Mouse (Mus musculus) right cerebral cortex, postnatal 36 days (tissue): Measurements from ENCODE around the gene Lipe.

Experiments
- DNase-seq, 2 experiments: peaks; one replicate each; pipeline ENCODE4 v3.0.0; 2022; ENCODE audit warnings: low spot score in 2 of 2, mixed read lengths in 1 of 2

The Lipe gene

GRCm38 (mm10) chr7:25385850-25386555, 12.5 kb downstream of the Lipe start:
- DNase-seq, result no peak

DNA sequence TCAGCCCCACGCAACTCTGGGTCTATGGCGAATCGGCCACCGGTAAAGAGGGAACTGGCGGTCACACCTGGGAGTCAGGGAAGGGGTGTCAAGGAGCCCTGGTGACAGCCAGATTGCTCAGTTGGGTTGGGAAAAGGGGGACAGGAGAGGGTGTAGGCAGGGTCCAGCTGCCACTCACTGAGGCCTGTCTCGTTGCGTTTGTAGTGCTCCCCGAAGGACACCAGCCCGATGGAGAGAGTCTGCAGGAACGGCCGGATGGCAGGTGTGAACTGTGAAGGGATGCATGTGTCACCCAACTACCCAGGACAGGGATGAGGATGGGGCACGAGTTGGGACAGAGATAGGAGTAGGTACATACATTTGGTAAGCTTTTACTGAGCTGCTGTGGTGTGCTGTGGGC, 13.3 kb downstream of the Lipe start:
- DNase-seq, result no peak

DNA sequence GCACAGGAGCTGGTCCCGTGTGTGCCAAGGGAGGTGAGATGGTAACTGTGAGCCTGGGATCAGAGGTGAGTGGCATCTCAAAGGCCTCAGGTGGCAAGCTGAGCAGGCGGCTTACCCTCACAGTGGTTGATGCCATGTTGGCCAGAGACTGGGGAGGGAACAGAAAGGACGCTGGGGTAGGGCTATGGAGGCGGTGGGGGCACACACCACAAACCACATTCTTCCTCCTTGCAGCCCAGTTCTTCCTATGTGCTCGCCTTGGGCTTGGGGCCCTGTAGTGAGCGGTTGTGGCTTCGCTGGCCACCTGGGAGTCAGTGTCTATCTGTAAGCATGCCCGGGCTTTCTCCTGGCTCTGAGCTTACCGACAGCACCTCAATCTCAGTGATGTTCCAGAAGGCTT, 13.7 kb downstream of the Lipe start:
- DNase-seq, result no peak

- no peak for DNase-seq
Measured at GRCm38 (mm10) chr7:25384318-25384717, 14.2 kb downstream of the Lipe start.

DNA sequence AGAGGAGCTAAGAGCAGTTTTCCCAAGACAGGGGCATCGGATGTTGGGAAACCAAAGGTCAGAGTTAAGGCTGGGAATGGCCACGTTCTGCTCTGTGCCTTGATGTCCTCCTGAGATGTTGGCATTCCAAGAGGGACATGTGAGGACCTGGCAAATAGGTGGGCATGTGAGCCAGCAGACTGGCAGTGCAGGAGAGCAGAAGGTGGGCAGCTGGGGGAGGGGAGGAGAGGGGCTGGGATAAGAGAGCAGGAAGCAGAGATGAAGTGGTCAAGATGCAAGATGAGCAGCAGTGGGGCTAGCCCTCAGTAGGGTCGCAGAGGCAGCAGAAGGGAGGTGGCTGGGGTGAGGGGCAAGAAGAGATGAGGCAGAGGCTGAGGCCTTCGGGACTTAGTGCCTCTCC, 14.6 kb downstream of the Lipe start:
- DNase-seq, result no peak

DNA sequence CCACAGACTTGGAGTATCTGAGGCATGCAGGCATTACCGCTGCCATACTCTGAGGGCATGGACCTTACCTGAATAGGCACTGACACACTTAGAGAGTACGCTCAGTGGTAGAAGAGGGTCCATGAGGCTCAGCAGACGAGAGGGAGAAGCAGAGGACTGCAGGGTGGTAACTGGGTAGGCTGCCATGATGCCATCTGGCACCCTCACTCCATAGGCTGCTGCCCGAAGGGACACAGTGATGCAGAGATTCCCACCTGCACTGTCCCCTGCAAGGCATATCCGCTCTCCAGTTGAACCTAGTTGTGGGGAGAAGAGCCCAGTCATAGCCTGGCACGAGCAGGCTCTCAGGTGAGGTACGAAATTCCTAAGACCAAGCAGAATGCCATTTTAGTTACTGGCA, 15.1 kb downstream of the Lipe start:
- no peak for DNase-seq

- no peak for DNase-seq
Measured at GRCm38 (mm10) chr7:25382541-25382940, 16.0 kb downstream of the Lipe start.

- no peak for DNase-seq
Measured at GRCm38 (mm10) chr7:25381284-25381680, 17.2 kb downstream of the Lipe start.

GRCm38 (mm10) chr7:25380392-25381283, 17.9 kb downstream of the Lipe start:
- no peak for DNase-seq

- no peak for DNase-seq
Measured at GRCm38 (mm10) chr7:25379551-25380351, 18.8 kb downstream of the Lipe start.

- no peak for DNase-seq
Measured at GRCm38 (mm10) chr7:25378181-25379100, 20.1 kb downstream of the Lipe start.

DNA sequence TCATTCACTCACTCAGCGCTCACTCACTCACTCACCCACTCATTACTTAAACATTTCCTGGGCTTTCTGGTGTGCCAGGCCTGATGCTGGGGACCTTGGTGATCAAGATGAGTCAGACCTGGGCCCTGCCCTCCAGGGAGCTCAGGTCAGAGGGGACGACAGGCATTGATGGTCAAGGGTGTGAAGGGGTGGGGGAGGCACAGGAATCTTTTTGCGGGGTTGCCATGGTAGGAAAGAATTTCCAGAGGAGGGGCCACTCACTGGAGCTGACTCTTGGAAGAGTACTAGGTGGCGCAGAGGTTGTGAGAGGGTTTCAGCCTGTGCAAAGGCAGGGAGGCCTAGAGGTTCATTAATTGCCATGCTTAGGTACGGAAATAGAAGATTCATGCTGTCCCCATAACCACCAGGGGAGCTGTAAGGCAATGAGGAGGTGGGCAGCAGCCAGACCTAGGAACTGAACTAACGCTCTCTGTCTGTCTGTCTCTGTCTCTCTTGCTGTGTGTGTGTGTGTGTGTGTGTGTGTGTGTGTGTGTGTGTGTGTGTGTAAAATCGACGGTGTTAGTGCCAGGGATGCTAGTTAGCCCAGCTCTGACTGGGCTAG, 21.3 kb downstream of the Lipe start:
- DNase-seq, result no peak

DNA sequence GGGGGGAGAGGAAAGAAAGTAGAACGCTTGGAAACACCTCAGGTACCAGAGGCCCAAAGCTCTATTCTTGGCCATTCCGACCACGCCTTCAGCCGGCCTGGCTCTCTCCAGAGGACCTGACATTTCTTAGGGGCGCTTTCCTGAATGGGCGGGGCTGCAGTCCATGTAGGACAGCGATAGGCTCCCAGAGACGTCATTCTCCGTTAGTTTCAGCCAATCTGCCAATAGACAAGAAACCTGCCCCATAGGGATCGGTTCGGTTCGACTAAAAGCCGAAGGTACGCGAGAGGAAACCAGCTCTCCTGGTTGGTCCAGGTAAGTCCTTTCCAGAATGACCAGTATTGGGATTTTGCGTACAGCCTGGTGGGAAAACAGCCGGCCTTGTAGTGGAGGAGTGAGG, 22.0 kb downstream of the Lipe start:
- DNase-seq, result peak; percentile 89 to 92

- no peak for DNase-seq
Measured at GRCm38 (mm10) chr7:25372441-25372840, 26.1 kb downstream of the Lipe start.

GRCm38 (mm10) chr7:25369058-25369749, 29.3 kb downstream of the Lipe start, which contains the start of gene Cnfn:
TSS of gene Cnfn (minus strand) at chr7:25369724.
- DNase-seq, result no peak

DNA sequence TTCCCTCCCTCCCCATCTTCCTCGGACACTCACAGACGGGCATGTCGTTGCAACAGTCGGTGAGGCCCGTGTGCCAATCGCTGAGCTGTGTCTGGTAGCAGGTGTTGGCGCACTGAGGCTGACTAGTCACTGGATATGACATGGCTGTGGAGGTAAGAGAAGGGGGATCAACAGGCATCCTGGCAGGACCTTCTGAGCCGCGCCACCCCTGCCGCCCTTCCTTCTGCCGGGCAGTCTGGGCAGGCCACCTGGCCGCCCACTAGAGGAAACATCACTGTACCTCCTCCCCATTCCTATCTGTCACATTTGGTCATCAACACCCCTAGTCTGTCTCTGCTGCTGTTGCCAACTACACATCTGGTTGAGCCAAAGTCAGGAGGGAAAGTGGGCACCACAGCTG, 30.2 kb downstream of the Lipe start:
- no peak for DNase-seq

DNA sequence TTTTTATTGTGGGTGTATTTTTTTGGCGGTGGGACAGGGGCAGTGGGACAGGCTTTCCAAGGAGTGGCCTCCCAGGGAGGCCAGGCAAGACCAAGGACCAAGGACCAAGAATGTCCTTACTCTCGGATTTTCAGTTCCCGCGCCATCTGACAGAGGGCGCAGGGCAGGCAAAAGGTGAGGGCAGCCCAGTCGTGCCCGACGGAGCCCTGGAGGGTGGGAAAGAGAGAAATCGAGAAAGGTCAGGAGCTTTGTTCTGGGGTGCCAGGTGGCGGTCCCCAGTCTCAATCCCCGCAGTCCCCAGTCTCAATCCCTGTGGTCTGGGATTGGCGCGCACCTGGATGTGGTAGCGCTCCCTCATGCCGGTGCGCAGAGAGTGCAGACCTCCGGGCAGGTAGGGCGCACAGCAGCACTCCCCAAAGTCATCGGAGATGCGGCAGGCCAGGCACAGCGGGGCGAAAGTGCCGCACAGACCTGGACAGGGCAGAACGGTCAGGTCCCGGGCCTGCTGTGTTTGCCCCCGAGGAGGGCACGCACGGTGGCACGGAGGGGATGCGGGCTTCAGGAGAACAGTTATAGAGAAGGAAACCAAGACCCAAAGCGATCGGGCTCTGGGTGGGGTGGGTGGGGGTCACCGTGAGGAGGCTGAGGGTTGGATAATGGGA, 30.7 kb downstream of the Lipe start:
- DNase-seq, result no peak

GRCm38 (mm10) chr7:25365937-25366625, 32.4 kb downstream of the Lipe start:
- no peak for DNase-seq

GRCm38 (mm10) chr7:25363632-25364031, 34.9 kb downstream of the Lipe start:
- no peak for DNase-seq
